Mouse (Mus musculus): ENCODE results near the gene Map2k2.

- TF ChIP-seq USF1 (IDR thresholded peaks at IDR 0.05; ENCODE audit: low read depth, low read length), result no peak
- no peak for TF ChIP-seq CTCF (conservative IDR thresholded peaks at IDR 0.05 in 1 of 2, IDR thresholded peaks at IDR 0.05 in 1 of 2; ENCODE audit: low read depth in 2 of 2, low read length in 2 of 2)
- TF ChIP-seq EP300 (IDR thresholded peaks at IDR 0.05; ENCODE audit: low read length), result no peak
- no peak for TF ChIP-seq UBTF (IDR thresholded peaks at IDR 0.05; ENCODE audit: low read depth, low read length)
- TF ChIP-seq MXI1 (IDR thresholded peaks at IDR 0.05; ENCODE audit: low read depth, low read length), result no peak
- no peak for TF ChIP-seq USF2 (conservative IDR thresholded peaks at IDR 0.05; ENCODE audit: low read depth, low read length)
- TF ChIP-seq POLR2A (IDR thresholded peaks at IDR 0.05; ENCODE audit: low read depth, low read length), result no peak
- TF ChIP-seq ZC3H11A (IDR thresholded peaks at IDR 0.05; ENCODE audit: low read depth, low read length), result no peak
These were observed 37.5 kb downstream of the Map2k2 start for GRCm38 (mm10) chr10:81143157-81143633.

Data from CH12.LX (cell line).